7 mouse cellular contexts compared by ENCODE assay signal in genomic region chr11:30367373-30368225, GRCm38 (mm10).
DNase-seq lines count a peak whose midpoint lies in the region; ATAC-seq and TF ChIP-seq lines count a peak whose summit lies in the region.

No protein-coding gene starts in this region.

- H3K9me3 ChIP-seq in lung, embryonic 15.5 days: no peaks in the 10 kb centered on the region
- no peaks in the 10 kb centered on the region for H3K9me3 ChIP-seq in lung, postnatal 0 days (ENCODE audit: low read length)
- H3K9me3 ChIP-seq in forebrain, embryonic 15.5 days: no peaks in the 10 kb centered on the region

- WGBS in lung, embryonic 15.5 days: 57% methylated on average over 5 of the region's 5 CpGs
- 55% methylated on average over 5 of the region's 5 CpGs for WGBS in lung, postnatal 0 days
- WGBS in forebrain, embryonic 15.5 days: 30% methylated on average over 5 of the region's 5 CpGs

- DNase-seq in lung, postnatal 0 days (ENCODE audit: low spot score): no peak
- peak; percentile 66 to 87 for DNase-seq in kidney, postnatal 25 days
- peak; percentile 67 to 68 for DNase-seq in right cerebral cortex, postnatal 10 days (ENCODE audit: low spot score in 2 of 2)
- DNase-seq in spleen, postnatal 36 days (ENCODE audit: low spot score in 2 of 2): no peak
- DNase-seq in urinary bladder, adult 18-20 months (ENCODE audit: low spot score in 2 of 2): no peak

- H3K27ac ChIP-seq in lung, embryonic 15.5 days: peak overlapping the region; percentile 35
- no peak overlapping the region for H3K27ac ChIP-seq in lung, postnatal 0 days (ENCODE audit: low read length)
- no peak overlapping the region for H3K27ac ChIP-seq in forebrain, embryonic 15.5 days (replicated peaks)

- no peaks in the 10 kb centered on the region for H3K27me3 ChIP-seq in lung, embryonic 15.5 days
- H3K27me3 ChIP-seq in lung, postnatal 0 days (replicated peaks; ENCODE audit: insufficient read depth, low read length): no peaks in the 10 kb centered on the region
- no peaks in the 10 kb centered on the region for H3K27me3 ChIP-seq in forebrain, embryonic 15.5 days

- no peak for TF ChIP-seq CTCF in lung, postnatal 0 days (IDR thresholded peaks at IDR 0.05)

- H3K9ac ChIP-seq in lung, embryonic 15.5 days: no peak overlapping the region
- no peak overlapping the region for H3K9ac ChIP-seq in lung, postnatal 0 days (replicated peaks; ENCODE audit: low read depth)
- no peak overlapping the region for H3K9ac ChIP-seq in forebrain, embryonic 15.5 days (replicated peaks)

- H3K4me2 ChIP-seq in lung, embryonic 15.5 days: no peak overlapping the region
- no peak overlapping the region for H3K4me2 ChIP-seq in lung, postnatal 0 days (replicated peaks; ENCODE audit: low read depth, low read length)
- H3K4me2 ChIP-seq in forebrain, embryonic 15.5 days (replicated peaks): no peak overlapping the region

- no peak overlapping the region for H3K4me3 ChIP-seq in lung, embryonic 15.5 days
- no peak overlapping the region for H3K4me3 ChIP-seq in lung, postnatal 0 days (ENCODE audit: low read depth, low read length)
- no peak overlapping the region for H3K4me3 ChIP-seq in forebrain, embryonic 15.5 days

- no peaks in the 10 kb centered on the region for H3K4me1 ChIP-seq in lung, embryonic 15.5 days
- H3K4me1 ChIP-seq in lung, postnatal 0 days (ENCODE audit: insufficient read depth, low read depth, low read length): no peaks in the 10 kb centered on the region
- no peaks in the 10 kb centered on the region for H3K4me1 ChIP-seq in forebrain, embryonic 15.5 days

- no peak for TF ChIP-seq EP300 in lung, postnatal 0 days (IDR thresholded peaks at IDR 0.05)

- H3K36me3 ChIP-seq in lung, embryonic 15.5 days: no peaks in the 10 kb centered on the region
- H3K36me3 ChIP-seq in lung, postnatal 0 days (ENCODE audit: insufficient read depth, low read length): no peaks in the 10 kb centered on the region
- no peaks in the 10 kb centered on the region for H3K36me3 ChIP-seq in forebrain, embryonic 15.5 days

- ATAC-seq in lung, embryonic 15.5 days (ENCODE audit: borderline replicate concordance, extremely low read depth, low FRiP score, low TSS enrichment): peak; percentile 72; the same call in 1 of the 2 replicates
- ATAC-seq in lung, postnatal 0 days: no peak
- peak; percentile 75 for ATAC-seq in forebrain, embryonic 15.5 days (replicated peaks)

Comparison
In these comparisons a context has a peak if more than half of its experiments do, and no peak if none do; other contexts are left out.
1. DNase-seq: peak in kidney, postnatal 25 days (2 of 2) and right cerebral cortex, postnatal 10 days (2 of 2); none in lung, postnatal 0 days (single experiment), spleen, postnatal 36 days (0 of 2) and urinary bladder, adult 18-20 months (0 of 2).